Mouse (Mus musculus) hindbrain, embryonic 14.5 days (tissue): Measurements from ENCODE around the gene Thap4. TPM values are rescaled to one million over a fixed set of nuclear protein-coding genes. Genes with fewer than 3 reads are reported as not detected.
A peak's percentile ranks its signal among the peaks of the same experiment; 100 is the strongest.

Experiments
- ATAC-seq: fragments of 200-750 bp; cut with Nextera tagmentation; 2 replicates; pipeline ENCODE4 v1.8.0; 2017; ENCODE audit warnings: moderate number of reproducible peaks, mild to moderate bottlenecking, moderate TSS enrichment, moderate library complexity; ENCODE audit not compliant: low FRiP score
- DNase-seq: peaks from one replicate; pipeline ENCODE4 v3.0.0-alpha.2; 2015; ENCODE audit warnings: low spot score
- H3K27ac ChIP-seq: fragments of 300-500 bp; sonication (generic); 2 replicates; pipeline ENCODE4 v1.5.1; 2014; ENCODE audit warnings: mild to moderate bottlenecking, moderate library complexity
- H3K27me3 ChIP-seq: fragments of 300-500 bp; sonication (generic); 2 replicates; pipeline ENCODE4 v1.6.1; 2014; ENCODE audit warnings: mild to moderate bottlenecking, low read length, mixed read lengths; ENCODE audit not compliant: control insufficient read depth, insufficient read depth
- H3K36me3 ChIP-seq: fragments of 300-500 bp; sonication (generic); replicated peaks from 2 replicates; pipeline ENCODE4 v1.6.1; 2014; ENCODE audit not compliant: control insufficient read depth, insufficient read depth
- H3K4me1 ChIP-seq: fragments of 300-500 bp; sonication (generic); replicated peaks from 2 replicates; pipeline ENCODE4 v1.6.1; 2014; ENCODE audit warnings: antibody characterized with exemption, low read length, mixed read lengths; ENCODE audit not compliant: control insufficient read depth, insufficient read depth
- H3K4me2 ChIP-seq: fragments of 300-500 bp; sonication (generic); replicated peaks from 2 replicates; pipeline ENCODE4 v1.6.1; 2014; ENCODE audit warnings: mild to moderate bottlenecking, moderate library complexity
- H3K4me3 ChIP-seq: fragments of 300-500 bp; sonication (generic); replicated peaks from 2 replicates; pipeline ENCODE4 v1.5.1; 2014; ENCODE audit warnings: mild to moderate bottlenecking, low read length
- H3K9ac ChIP-seq: fragments of 300-500 bp; sonication (generic); 2 replicates; pipeline ENCODE4 v1.6.1; 2014
- H3K9me3 ChIP-seq: fragments of 300-500 bp; sonication (generic); 2 replicates; pipeline ENCODE4 v1.6.1; 2016; ENCODE audit warnings: low read length; ENCODE audit not compliant: control insufficient read depth
- WGBS: fragments of 180-500 bp; shearing (Covaris S2); extraction: QIAGEN DNeasy Blood & Tissue Kit; methylation state at CpG from one replicate; pipeline ENCODE4 v1.1.7; 2014; 5-methylcytosine and 5-hydroxymethylcytosine counted together
- polyA plus RNA-seq: library from polyadenylated mRNA; unstranded; fragments of >200 nt; fragmentation: Nextera tagmentation; extraction: Ambion mirVana; gene quantifications from 2 replicates; pipeline ENCODE4 v1.2.1, GENCODE M21; 2014

Thap4 gene
- polyA plus RNA-seq, 1 experiment from 2014 or later, result 40.6 TPM

GRCm38 (mm10) chr1:93689901-93690496 is 64.7 kb downstream of the Thap4 start:
- no peak overlapping the region for H3K9ac ChIP-seq
- no peak for DNase-seq
- 88% methylated on average over 7 of the region's 7 CpGs for WGBS

GRCm38 (mm10) chr1:93688154-93688553 is 66.5 kb downstream of the Thap4 start:
- no peak for DNase-seq
- Histone ChIP-seq H3K4me1 (peaks cover 21% of the 10 kb centered on the region), H3K9ac (no peak overlapping the region), H3K27me3 (0 out of 2 replicates have a peak, but pooled peaks cover 6% of the 10 kb centered on the region), H3K4me2 (peak overlapping the region; percentile 87; the same call in 1 of the 2 replicates), H3K36me3 (peaks cover 11% of the 10 kb centered on the region), H3K9me3 (no peaks in the 10 kb centered on the region), H3K27ac (no peak overlapping the region), H3K4me3 (no peak overlapping the region)
- WGBS, result 62% methylated on average over 8 of the region's 8 CpGs
- no peak; the same call in 1 of the 2 replicates for ATAC-seq

More at GRCm38 (mm10) chr1:93689901-93690496, 64.7 kb downstream of the Thap4 start:
- no peaks in the 10 kb centered on the region for H3K27me3 ChIP-seq
- H3K36me3 ChIP-seq, result peaks cover 16% of the 10 kb centered on the region
- no peak overlapping the region for H3K27ac ChIP-seq
- ATAC-seq, result no peak
- H3K4me3 ChIP-seq, result no peak overlapping the region
- H3K9me3 ChIP-seq, result no peaks in the 10 kb centered on the region
- H3K4me1 ChIP-seq, result peaks cover 21% of the 10 kb centered on the region
- H3K4me2 ChIP-seq, result no peak overlapping the region

DNA sequence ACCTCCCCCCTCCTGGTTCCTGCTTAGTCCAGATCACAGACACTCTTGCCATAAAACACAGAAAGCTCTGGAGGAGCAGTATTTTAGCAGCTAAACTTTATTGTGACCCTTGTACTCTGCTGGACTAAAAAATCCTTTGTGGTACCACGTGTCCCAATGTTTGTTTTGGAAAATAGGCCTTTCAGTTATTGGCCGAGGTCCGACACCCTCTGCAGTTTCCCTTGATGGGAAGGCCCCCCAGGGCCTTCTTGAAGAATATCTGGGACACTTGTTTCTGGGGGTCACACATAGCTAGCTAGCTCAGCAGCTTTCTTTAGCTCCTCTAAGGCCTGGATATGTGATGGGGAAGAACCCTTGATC is 67.7 kb downstream of the Thap4 start:
- ATAC-seq (no peak), DNase-seq (no peak)
- WGBS, result 42% methylated on average over 3 of the region's 3 CpGs
- H3K27me3 ChIP-seq, result 0 out of 2 replicates have a peak, but pooled peaks cover 6% of the 10 kb centered on the region
- H3K4me3 ChIP-seq, result peak overlapping the region; percentile 61
- peak overlapping the region; percentile 82 for H3K27ac ChIP-seq
- peaks cover 6% of the 10 kb centered on the region for H3K36me3 ChIP-seq
- H3K9ac ChIP-seq, result peak overlapping the region; percentile 86
- peak overlapping the region; percentile 87 for H3K4me2 ChIP-seq
- no peaks in the 10 kb centered on the region for H3K9me3 ChIP-seq
- peaks cover 21% of the 10 kb centered on the region for H3K4me1 ChIP-seq

DNA sequence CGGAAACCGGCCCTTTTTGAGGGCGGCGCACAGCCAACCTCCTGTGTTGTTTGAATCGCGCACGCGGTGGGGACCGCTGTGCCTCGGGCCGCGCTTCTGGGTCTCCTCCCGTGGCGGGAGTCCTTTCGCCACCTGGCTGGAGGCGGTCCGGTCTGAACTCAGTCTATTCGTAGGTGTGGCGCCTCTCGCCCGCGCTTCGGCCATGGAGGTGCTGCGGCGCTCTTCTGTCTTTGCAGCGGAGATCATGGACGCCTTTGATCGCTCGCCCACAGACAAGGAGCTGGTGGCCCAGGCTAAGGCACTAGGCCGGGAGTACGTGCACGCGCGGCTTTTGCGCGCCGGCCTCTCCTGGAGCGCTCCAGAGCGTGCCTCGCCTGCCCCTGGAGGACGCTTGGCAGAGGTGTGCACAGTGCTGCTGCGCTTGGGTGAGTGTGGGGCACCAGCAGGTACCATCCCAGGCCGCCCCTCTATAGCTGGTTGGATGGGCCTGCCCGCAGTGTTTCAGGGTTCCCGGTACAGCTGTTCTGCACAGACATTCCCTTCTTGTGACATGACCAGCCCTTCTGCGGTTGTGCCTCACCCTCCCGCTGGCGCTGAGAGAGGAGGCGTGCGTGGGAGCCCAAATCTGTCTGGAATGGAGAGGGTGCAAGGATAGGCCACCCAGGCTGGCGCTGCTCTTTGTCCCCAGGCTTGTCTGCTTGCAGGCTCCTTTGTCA is 68.3 kb downstream of the Thap4 start:
- H3K27me3 ChIP-seq, result 0 out of 2 replicates have a peak, but pooled peaks cover 6% of the 10 kb centered on the region
- H3K9me3 ChIP-seq, result no peaks in the 10 kb centered on the region
- H3K4me1 ChIP-seq, result peaks cover 21% of the 10 kb centered on the region
- DNase-seq (peak; percentile 73), ATAC-seq (peak; percentile 84)
- peak overlapping the region; percentile 61 for H3K4me3 ChIP-seq
- H3K4me2 ChIP-seq, result peak overlapping the region; percentile 87
- peak overlapping the region; percentile 86 for H3K9ac ChIP-seq
- WGBS, result 2% methylated on average over 51 of the region's 51 CpGs
- peak overlapping the region; percentile 82 for H3K27ac ChIP-seq
- H3K36me3 ChIP-seq, result peaks cover under 1% of the 10 kb centered on the region; the same call in 1 of the 2 replicates

- ATAC-seq, result peak; percentile 61
- H3K36me3 ChIP-seq, result no peaks in the 10 kb centered on the region; the same call in 1 of the 2 replicates
- under 1% methylated on average over 74 of the region's 78 CpGs for WGBS
These were observed 69.0 kb downstream of the Thap4 start, which contains the start of gene Bok for GRCm38 (mm10) chr1:93685401-93686244. TSS of gene Bok (plus strand) at chr1:93685660.

GRCm38 (mm10) chr1:93679889-93680568 is 74.6 kb downstream of the Thap4 start:
- DNase-seq (no peak), ATAC-seq (no peak)
- no peak overlapping the region for H3K9ac ChIP-seq
- 74% methylated on average over 7 of the region's 7 CpGs for WGBS
- no peaks in the 10 kb centered on the region for H3K4me1 ChIP-seq
- H3K36me3 ChIP-seq, result no peaks in the 10 kb centered on the region
- no peak overlapping the region for H3K27ac ChIP-seq
- H3K4me3 ChIP-seq, result no peak overlapping the region
- H3K9me3 ChIP-seq, result no peaks in the 10 kb centered on the region
- no peak overlapping the region for H3K4me2 ChIP-seq
- H3K27me3 ChIP-seq, result 0 out of 2 replicates have a peak, but pooled peaks cover 6% of the 10 kb centered on the region

More at GRCm38 (mm10) chr1:93685401-93686244, 69.0 kb downstream of the Thap4 start, which contains the start of gene Bok:
- Histone ChIP-seq H3K4me2 (peak within 1 kb of the TSS; percentile 87), H3K9me3 (no peaks in the 10 kb centered on the region), H3K27me3 (0 out of 2 replicates have a peak, but pooled peaks cover 6% of the 10 kb centered on the region), H3K4me1 (peaks cover 21% of the 10 kb centered on the region), H3K27ac (peak within 1 kb of the TSS; percentile 82), H3K4me3 (peak within 1 kb of the TSS; percentile 61), H3K9ac (peak within 1 kb of the TSS; percentile 86)
- DNase-seq, result peak; percentile 75

DNA sequence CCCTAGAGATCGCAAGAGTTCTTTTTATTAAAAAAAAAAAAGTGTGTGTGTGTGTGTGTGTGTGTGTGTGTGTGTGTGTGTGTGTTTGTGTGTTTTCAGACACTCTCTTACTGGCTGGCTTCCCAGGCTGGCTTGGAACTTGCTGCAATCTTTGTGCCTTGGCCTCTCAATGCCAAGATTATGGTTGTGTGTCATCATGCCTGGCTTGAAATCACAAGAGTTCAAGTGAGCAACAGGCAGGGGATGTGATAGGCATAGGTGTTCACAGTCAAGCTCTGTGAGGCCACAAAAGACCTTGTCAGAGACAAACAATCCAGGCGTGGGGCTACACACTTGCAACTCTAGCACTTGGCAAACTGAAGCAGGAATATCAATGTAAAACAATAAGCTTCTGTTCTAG is 76.3 kb downstream of the Thap4 start:
- Histone ChIP-seq H3K27me3 (no peaks in the 10 kb centered on the region), H3K4me3 (no peak overlapping the region), H3K9me3 (no peaks in the 10 kb centered on the region), H3K36me3 (no peaks in the 10 kb centered on the region), H3K4me2 (no peak overlapping the region), H3K27ac (no peak overlapping the region), H3K4me1 (no peaks in the 10 kb centered on the region), H3K9ac (no peak overlapping the region)
- 76% methylated on average over 2 of the region's 2 CpGs for WGBS
- DNase-seq, result no peak
- no peak for ATAC-seq

DNA sequence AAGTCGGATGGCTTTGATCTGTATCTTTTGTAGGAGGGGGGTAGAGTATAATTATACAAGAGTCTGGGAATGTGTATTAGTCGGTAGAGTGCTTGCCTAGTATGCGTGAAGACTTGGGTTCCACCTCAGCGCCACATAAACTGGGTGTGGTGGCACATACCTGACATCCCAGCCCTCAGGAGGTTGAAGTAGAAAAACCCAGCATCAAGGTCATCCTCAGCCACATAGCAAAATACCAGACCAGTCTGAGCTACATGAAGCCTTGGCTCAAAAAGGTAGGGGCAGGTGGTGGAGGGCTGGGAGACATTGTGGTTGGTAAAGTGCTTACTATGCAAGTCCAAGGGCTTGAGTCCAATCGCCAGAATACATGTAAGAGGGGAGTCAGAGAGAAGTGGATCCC is 82.0 kb downstream of the Thap4 start:
- ATAC-seq (no peak), DNase-seq (no peak)
- WGBS, result 95% methylated on average over 5 of the region's 5 CpGs
- Histone ChIP-seq H3K36me3 (no peaks in the 10 kb centered on the region), H3K4me1 (peaks cover 9% of the 10 kb centered on the region; the same call in 1 of the 2 replicates), H3K9me3 (no peaks in the 10 kb centered on the region), H3K27me3 (no peaks in the 10 kb centered on the region), H3K4me2 (no peak overlapping the region), H3K27ac (no peak overlapping the region), H3K4me3 (no peak overlapping the region), H3K9ac (no peak overlapping the region)
